Mouse (Mus musculus) thymus, postnatal 4 days (tissue): Measurements from ENCODE around the gene Slc52a3.

Source experiments
- DNase-seq: peaks from one replicate; pipeline ENCODE4 v3.0.0; 2021

Gene Slc52a3

DNA sequence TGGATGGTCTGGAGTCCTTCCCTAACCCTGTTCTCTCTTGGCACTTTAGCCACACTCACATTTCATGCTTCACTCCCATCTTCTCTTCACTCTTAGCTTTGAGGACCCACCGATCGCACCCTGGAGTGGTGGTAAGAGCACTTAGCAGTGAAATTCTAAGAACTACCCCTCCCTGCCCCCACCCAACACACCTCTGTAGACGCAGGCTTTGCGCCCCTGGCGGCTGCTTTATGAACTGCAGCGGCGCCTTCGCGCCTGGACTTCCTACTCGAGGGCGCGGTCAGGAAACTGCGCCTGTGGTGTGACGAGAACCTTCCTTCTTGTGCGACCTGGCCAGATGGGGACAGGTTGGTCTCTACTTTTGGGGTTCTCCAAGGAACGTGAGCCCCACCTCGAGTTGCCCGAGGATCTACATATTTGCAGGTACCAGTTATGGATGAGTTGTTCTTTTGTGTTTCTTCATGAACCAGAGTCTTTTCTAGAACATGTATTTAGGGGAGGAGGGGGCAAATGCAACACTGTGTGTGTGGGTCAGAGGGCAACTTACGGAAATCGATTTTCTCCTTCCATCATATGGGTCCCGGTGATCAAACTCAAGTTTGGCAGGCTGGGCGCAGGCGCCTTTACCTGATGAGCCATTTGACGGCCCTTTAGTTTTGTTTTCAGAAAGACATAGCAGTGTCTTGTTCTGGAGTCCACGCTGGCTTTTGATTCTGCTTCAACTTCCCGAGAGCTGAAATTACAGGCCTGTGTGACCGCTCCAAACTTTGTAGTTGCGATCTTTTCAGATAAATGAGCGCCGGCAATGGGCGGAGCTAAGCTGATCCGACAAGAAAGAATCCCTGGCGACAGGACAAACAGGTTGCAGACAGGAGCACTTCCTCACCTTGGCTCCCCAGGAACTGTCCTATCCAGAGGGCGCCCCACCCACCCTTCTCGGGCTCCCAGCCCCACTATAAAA is at the start of gene Slc52a3:
Gene Slc52a3 (plus strand): TSS at position 283 of the 961 bp plus-strand sequence.
- DNase-seq = peak; percentile 97

DNA sequence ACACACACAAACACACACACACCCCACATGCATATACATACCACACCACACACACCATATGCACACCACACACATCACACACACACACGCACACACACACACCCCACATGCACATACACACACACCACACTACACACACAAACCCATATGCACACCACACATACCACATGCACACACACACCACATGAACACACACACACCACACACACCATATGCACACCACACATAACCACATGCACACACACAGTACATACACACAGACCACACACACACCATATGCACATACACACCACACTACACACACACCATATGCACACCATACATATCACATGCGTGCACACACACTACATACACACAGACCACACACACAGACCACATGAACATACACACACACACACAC is 48.7 kb upstream of the Slc52a3 start:
- DNase-seq = no peak

DNA sequence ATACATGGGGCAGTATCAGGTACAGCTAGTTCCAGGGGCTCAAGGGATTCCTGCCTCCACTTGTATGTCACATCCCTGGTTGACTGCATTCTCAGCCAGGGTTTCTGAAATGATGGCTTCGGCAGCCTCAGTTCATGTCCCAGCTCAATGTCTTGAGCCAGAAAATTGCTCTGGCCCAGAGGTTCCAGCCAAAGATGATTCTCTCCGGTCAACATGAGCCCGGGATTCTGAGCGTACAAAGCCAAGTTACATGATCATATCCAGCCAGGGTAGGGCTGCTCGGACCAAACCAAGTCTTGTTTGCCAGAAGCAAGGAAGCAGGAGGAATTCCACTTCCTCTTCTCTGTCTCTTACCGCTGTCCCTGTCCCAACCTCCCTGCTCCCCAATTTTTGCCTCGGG is 48.0 kb upstream of the Slc52a3 start:
- DNase-seq = no peak

DNA sequence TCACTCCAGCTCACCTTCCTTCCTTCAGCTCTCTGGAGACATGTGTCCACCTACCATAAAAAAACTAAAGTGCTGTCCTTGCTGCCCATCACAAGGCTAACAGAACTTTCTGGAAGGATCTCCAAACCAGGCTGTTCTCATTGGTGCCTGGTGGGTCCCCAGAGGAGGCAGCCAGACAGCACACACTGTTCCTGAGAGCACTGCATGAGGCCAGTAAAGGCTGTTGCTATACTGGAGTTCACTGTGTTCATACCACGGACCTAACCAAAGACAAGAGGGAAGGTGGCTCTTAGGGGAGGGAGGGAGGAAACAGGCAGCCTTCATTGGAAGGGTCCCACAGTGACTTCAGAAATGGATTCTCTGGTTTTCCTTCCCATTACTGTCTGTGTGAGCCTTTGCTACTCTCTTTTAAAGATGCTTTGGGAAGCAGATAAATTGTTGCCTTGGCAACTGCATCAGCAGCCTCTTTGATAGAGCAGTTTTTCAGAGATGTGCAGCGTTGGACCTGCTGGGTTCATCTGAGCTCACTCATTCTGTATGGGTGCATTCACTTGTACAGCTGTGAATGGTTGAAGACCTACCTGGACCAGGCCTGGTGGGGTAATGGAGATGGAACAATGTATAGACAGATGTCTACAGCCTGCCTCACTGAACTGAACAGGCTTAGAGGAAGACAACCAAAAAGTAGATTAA is 47.1 kb upstream of the Slc52a3 start:
- no peak for DNase-seq

DNA sequence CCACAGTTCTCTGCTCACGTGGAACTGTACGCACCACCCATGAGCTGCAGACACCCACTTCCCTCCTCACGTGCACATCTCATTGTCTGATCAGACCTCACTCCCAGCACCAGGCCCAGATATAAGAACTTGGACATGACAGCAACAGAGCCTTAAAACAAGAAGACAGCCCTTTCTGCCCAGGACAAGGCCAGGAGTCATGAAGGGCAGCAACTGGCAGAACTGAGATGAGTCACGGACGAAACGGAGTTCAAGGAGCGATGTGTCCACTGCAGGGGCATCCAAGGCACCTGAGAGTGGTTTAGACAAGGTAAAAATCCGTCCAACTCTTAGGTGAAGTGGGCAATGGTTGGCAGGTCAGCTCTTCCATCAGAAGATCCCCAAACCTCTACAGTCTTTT is 42.6 kb upstream of the Slc52a3 start:
- DNase-seq = no peak

DNA sequence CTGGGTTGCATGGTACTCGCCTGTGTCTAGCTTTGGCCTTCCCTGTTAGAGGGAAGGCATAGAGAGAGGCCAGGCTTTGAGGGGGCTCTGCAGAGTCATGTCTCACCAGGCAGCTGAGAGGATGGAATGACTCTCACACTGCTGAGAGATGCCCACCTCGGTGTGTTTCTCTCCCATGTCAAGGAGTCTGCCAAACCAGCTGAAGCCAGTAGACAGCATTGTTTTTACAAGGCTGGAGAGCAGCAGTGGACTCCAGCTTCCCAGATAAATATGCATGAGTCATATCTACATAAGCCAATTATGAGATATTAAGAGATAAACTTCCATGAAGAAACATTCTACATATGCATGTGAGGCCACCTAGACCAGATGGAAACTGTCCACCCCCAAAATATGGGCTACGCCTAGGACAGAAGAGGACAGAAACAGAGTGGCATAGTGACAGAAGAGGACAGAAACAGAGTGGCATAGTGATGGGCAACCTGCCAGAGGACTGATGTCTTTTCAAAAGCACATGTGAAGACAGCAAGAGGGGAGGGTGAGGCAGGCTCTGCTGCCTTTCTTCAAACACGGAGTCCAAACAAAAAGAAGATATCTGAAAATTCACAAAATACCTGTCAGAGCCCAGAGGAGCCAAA is 39.7 kb upstream of the Slc52a3 start:
- no peak for DNase-seq

DNA sequence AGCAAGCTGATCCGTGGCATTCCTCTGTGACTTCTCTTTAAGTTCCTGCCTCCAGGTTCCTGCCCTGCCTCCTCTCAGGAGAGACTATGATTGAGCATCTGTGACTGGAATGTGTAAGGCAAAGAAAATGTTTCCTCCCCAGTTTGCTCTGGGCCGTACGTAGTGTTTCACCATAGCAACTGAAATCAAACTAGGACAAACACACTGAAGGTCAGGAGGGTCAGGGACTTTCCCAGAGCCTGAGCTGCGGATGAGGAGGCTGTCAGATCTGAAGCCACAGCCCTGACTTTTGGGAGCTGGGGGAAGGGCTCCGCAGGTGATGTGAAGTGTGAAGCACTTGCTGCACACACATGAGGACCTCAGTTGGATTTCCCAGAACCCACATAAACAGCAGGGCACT is 37.0 kb upstream of the Slc52a3 start:
- DNase-seq = no peak

DNA sequence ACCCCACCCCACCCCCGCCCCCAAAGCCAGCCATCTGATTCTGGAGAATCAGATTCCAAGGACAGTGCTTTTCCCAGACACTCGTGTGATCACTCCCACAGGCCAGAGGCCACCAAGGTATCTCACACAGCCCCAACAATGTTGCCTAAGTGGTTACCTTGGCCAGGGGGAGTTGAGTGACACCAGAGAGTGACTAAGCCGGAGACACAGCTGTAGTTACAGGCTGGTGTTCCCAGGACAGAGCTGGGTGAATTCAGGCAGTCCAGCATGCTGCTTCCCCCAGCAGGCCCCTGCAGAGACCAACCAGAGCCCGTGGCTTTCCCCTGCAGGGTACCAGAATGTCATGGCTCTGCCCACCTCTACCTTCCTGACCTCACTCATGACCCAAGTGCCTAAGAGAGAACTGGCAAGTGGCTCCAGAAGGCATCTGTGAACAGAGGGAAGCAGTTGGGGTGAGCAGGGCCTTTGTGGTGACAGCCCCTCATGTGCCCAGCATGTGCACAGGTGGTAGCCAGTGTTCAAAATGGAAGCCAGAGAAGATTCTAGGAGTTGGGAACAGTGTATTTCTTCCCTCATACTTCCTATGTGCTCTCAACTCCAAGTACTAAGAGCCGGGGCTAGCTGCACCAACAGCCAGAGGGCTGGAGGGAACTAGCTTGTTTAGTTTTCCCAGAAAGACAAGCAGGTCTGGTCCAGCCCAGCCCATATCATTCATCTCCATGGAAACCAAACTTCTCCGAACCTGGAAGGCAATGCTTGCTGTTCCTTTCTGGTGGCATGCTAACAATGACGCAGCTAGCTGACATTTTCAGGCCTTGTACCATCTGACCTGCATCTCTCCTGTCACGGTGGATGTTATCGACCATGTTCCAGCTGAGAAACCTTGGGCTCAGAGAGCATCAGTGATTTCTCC is 34.8 kb upstream of the Slc52a3 start:
- DNase-seq = no peak

DNA sequence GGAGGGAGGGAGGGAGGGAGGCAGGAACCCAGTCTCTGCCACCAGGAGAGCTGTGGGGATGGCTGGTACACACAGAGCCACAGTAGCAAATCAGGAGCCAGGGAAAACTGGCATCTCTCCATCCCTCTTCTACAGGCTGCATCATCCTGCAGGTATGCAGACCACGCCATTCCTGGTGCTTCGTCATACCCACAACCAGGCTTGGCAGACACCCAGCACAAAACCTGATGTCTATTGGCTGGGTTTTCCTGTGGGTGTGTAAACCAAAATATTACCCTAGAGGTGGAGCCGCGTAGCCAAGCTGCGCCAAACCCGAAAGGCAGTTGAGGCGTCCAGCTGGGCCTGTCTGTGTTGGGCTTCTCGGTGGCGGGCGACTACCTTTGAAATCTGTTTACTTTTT is 33.8 kb upstream of the Slc52a3 start:
- no peak for DNase-seq

DNA sequence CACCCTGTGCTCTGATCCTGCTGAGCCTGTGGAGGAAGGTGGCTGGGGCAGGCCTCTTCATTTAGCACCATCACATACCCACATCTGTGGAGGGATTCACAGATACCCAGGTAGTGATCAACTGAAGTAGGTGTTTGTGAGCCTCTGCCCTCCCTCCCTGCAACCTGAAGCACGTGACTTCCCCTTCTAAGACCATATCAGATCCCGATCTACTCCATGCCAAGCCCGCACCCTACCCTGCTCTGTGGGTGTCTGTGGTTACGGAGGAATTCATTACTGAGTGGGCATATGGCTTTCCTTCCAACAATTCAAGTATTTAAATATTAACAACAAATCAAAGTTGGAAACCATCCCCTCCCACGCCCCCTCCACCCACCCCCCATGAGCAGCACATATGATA is 33.0 kb upstream of the Slc52a3 start:
- DNase-seq = no peak

DNA sequence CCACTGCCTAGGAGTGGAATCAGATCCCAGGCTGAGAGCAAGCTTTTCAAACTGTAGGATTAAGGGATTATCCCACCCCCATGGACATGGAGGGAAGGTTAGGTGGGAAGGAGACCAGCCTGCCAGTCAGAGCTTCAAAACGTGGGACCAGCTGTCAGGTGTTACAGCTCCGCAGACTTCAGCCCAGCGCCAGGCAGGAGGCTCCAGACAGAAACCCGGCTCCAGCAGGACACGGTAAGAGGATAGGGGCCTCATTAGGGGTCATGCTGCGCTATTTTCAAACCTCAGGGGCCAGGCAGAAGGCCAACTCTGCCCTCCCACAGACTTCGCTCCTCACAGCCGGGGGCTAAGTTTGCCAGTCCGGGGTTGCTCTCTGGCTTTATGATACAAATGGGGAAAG is 32.3 kb upstream of the Slc52a3 start:
- DNase-seq = no peak

DNA sequence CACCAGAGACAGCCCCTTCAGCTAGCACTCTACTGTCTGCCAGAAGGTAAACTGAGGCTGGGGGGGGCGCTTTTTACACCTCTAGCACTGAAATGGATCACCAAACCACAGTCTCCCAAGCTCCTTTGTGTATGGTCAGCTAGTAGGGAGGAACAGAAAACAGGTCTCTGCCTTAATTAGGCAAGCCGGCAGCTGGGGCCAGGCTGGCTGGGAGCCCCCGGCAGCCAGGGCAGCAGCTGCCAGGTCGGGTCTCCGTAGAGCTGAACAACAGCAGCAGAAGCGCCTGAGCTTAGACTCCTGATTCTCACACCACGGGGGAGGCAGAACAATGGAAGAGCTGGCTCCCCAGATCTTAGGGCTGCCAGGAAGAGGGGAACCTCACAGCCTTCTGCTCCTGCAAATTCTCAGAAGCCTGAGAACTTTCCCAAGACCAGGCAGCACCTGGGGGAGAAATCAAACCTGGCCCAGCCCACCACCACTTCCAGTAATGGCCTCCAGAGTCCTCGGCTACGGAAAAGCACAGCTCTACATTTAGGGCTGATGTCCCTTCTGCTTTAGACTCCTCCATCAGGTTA is 29.0 kb upstream of the Slc52a3 start:
- DNase-seq = no peak

DNA sequence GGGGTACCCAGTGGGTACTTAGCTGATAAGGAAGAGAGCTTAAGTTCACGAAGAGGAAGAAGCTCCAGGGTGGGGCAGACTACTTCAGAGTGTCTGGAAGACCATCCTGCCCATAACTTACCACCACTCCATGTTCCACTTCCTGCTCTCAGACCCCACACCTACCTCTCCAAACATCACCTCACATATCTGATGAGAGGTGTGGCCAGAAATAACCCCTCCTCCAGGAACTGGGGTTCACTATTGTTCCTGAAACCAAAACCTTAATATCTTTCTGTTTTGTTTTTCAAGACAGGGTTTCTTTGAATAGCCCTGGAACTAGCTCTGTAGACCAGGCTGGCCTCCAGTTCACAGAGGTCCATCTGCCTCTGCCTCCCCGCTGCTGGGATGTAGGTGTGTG is 28.5 kb upstream of the Slc52a3 start:
- no peak for DNase-seq

DNA sequence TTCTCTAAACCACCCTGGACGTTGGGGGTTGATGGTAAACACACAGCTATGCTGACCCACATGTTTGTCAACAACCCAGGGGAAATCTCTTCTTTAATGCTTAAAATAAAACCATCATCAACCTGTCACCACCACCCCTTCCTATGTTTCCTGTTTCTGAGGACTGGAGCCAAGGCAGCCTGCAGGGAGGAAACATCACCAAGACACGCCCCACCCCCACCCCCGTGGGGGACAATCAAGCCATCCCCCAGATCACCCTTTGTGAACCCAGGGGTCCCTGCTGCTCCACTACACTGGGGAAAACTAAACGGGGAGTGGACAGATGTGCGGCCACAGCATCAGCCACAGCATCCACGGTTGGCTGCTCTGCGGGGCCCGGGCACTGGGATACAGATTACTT is 27.9 kb upstream of the Slc52a3 start:
- DNase-seq = no peak

DNA sequence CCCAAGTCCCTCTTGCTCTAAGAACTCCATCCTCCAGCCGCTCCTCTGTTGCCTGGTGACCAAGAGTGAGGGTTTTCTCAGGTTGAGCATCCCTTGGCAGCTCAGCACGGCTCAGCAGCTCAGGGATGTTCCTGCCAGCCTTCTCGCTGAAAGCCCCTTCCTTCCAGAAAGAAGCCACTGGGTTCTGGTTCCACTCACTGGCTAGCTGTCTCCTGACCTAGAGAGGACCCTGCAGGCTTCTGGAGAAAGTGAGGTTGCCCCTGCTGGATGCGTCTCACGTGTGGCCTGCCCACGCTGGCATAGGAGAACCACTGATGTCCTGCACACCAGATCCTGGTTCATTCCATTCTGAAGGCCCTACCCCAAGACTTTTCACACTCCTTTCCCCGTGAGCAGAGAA is 27.3 kb upstream of the Slc52a3 start:
- DNase-seq = no peak

DNA sequence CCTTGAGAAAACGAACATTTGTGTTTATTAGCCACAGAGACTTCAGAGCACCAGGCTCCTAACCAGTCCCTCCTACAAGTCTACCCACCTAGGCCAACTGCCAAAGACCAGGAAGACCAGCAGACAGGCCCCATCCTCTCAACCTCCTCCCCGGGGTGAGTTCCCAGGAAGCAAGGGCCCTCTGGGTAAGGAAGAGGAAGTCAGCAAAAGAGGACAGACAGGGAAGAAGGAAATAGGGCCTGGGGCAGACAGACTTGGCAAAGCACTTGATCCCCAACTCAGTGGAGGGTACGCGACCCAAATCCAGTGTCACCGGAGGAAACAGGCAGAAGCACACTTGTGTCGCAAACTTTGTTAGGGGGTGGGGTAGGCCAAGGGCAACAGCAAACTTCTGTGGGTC is 26.9 kb upstream of the Slc52a3 start:
- no peak for DNase-seq

DNA sequence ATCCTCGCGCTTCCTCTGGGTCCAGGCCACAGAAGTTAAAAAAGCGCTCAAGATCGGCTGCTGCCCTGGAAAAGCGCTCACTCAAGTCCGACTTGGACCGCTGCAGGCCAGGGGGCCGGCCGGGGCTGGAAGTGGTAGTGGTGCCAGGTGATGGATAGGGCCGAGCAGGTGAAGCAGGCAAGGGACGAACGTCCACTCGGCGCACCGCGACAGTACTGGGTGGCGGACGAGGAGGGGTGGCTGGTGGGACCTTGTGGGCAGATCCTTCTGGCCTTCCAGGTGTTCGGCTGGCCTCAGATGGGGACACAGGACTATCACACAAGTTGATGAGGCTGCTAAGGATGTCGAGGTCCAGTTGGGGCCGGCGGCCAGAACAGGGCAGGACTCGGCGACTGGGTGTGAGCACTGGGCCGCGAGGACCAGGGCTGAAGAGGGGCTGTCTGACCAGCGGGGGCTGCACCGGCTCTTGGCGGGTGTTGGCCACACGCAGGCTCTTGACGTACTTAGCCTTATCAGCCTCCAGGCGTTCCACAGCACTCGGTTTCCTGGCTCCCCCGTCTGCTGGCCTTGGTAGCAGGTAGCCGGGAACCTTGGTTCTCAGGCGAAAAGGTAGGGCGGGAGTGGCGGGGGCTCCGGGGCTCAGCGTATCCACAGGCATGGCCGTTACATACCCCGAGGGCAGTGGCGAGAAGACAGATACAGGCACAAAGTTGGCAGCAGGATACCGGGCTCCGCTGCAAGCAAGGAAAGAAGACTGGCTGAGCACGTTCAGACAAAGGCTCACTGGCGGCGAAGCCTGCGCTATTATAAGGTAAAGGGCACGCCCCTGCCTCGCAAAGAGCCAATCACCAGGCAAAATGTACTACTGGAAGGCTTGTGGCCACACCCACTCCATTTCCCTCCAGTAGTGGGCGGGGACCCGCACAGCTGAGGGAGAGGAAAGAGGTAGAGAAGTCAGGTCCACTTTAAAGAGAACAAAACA is 25.8 kb upstream of the Slc52a3 start:
- peak; percentile 90 for DNase-seq

DNA sequence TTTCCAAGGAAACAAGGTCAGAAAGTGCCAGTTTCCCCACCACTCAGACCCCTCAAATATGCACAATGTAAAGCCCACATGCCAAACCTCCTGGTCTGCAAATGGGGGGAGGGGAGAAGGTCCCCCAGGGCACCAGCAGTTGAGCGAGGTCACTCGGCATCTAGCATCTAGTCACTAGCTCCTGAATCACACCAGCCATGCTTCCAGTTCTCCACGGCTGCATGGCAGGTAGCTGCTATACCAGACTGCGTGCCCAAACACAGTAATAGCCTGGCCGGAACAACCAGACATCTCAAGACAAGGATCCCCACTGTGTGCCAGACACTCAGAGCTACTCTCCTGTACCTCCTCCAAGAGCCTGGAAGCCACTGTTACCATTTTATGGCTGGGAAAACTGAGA is 24.6 kb upstream of the Slc52a3 start:
- DNase-seq = no peak

DNA sequence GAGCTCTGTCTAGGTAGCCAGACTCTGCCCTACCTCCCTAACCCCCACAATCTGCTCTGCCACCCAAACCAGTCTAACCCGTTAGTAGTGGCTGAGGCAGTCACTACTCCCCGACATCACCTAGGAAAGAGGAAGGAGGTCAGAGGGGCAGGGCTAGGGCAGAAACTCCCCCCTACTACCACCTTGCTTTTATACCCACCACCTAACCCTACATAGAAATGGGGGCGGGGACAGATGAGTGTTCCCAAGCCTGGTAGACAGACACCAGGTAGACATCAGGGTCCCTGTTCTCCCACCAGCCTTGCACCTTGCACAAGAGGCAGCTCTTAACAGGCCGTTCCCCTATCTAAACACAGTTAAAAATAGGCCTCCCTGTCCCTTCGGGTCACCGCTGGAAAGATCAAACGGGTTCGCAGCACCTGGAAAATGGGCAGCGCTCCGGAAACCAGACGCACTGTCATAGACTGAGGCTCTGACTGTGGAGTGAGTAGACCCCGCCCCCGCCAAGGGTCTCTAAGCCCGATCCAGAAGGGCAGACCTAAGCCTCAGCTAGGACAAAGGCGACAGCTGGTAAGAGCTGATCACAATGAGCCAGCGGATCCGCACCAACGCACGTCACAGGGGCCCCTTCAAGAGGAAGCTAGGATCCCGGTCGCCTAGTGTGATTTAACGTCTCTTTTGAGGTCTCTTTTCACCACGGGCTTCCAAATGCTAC is 23.3 kb upstream of the Slc52a3 start:
- DNase-seq = peak; percentile 74
